Mouse (Mus musculus): Measurements from ENCODE around the gene Miga1.
A peak's percentile ranks its signal among the peaks of the same experiment; 100 is the strongest.

The Miga1 gene

DNA sequence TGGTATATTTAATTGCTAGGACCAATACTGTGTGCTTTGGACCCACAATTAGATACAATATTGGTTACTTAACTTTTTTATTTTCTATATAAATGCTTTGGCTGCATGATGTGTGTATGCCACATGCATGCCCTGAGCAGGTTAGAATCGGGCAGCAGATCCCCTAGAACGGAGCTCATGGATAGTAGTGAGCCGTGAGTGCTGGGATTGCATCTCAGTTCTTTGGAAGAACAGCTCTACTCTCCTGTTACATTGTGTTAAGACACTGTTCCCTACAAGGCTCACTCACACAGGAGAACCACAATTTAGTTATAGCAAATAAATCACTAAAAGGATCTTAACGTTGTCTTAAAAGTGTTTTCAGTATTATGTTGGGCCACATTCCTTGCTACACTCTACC, 96.9 kb downstream of the Miga1 start:
- DNase-seq (ENCODE audit: low spot score), result no peak

DNA sequence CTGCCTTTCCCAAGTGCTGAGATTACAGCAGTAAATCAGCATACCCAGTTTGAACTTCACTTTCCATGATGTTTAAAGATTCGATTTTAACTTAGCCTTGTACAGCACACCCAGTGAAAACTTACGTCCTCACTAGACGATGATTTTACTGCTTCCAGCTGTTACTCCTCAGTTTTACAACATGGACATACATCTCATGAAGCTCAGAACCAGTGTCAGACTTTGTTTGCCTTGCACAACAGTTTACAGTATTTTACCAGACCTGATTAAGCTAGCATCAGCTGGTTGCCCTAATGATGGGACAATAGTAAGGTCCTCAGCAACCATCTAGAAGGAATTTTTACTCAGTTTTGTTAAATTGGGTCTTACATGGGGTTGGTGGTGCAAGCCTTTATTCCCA, 99.1 kb downstream of the Miga1 start:
- no peak for DNase-seq (ENCODE audit: low spot score)

DNA sequence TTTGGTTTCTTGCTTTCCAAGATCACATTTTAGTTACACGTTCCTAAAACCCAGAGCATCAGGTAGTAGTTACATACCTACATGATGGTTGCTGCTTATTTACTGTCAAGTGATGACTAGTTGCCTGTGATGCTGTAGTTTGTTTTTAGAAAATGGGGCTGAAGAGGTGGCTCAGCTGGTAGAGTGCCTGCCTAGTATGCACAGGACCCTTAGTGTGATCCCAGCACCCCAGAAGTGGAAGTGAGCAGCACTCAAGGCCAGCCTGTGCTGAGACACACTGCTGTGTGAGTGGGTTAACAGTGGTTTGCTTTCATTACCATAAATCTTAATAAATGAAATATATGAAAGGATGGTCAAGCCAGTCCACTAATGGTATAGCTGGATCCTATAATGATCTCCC, 100.6 kb downstream of the Miga1 start:
- DNase-seq (ENCODE audit: low spot score), result no peak

DNA sequence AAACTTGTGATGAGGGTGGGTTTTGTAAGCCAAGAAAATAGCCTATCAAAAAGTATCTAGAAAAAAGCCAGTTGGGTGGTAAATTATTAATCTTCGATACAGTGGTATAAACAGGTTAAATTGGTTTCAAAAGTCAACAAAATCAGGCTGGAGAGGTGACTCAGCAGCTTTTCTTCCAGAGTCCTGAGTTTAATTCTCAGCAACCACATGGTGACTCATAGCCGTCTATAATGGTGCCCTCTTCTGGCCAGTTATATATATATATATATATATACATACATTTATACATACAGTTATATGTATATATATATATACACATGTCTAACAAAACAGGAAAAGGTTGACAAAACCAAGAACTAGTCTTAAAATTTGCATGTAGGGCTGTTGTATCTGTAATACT, 101.4 kb downstream of the Miga1 start:
- peak; percentile 26 for DNase-seq (ENCODE audit: low spot score)

DNA sequence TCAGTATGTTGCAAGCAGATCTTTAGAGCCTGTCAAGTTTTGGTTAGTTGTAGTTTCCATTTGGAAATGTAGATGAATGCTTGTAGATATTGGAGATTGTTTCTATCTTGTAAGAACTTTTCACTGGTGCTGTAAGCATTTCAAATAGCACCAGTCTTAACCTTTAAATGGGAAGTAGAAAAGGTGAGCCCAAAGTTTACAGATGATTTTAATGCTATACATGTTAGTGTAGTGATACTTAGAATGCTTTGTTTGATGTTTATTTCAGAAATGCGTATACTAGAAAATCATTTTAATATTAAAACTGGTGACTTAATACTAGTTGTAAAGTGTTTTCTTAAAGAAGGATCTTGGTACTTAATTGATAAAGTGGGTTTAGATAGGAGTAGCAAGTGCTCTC, 104.4 kb downstream of the Miga1 start:
- no peak for DNase-seq (ENCODE audit: low spot score)

DNA sequence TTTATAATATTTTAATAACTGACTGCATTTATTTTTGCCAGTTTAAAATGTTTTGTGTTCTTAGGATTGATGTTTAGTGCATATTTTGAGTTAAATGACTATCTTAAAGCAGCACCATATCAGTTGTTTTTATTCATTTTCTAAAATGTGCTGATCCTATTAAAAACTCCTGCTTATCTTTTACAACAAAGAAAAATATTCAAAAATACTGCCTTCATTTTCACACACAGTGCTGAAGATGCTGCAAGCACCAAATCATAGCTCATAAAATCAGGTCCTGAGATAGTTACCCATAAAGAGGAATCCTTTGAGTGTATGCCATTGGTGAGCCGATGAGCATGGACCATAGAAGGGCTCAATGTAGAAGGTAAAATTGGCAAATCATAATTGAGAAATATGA, 105.0 kb downstream of the Miga1 start:
- DNase-seq (ENCODE audit: low spot score), result no peak

DNA sequence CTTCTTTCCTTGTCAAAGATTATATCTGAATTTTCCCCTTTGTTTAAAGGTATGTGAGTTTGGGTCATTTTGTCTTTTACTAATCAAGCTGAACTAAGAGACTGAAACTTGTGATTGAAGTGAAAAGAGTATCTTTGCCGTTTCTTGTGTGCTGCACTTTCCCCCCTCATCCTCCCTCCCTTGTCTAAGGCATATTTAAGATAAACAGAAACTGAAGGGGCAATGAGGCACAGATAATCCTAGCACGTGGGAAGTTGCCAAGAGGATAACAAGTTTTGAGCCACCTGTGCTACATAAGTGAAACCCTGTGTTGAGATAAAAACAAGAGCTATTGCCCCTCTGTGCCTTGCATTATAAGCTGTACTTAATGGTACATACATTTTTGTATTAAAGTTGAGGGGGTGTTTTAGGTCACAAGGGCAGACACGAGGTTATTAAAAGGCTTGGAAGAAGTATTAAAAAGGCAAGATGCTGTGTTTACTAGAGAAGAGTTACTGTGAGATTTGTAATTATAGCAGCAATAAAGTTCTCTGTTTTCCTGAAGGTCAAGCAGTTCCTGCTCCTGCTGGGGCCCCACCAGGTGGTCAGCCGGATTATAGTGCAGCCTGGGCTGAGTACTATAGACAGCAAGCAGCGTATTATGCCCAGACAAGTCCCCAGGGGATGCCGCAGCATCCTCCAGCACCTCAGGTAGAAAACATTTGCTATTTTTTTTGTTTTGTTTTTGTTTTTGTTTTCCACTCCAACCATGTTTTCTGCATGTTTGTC, 108.7 kb downstream of the Miga1 start:
- no peak for DNase-seq (ENCODE audit: low spot score)

DNA sequence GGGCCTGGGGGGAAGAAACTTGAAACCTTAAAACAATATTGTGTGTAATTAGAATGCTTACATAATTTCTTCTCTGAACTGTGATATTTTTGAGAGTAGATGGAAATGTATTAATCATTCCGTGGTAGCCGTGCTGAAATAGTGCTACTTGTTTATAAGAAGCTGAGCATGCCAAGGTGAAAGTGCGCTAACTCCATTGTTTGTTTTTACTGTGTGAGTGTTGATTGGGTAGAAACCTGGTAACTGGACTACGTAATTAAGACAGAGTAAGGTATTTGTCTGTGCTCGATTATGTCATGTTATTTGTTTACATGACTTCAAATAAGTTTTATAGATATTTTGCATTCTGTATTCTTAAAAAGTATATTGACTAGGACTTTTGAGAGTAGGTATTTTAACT, 110.9 kb downstream of the Miga1 start:
- no peak for DNase-seq (ENCODE audit: low spot score)

DNA sequence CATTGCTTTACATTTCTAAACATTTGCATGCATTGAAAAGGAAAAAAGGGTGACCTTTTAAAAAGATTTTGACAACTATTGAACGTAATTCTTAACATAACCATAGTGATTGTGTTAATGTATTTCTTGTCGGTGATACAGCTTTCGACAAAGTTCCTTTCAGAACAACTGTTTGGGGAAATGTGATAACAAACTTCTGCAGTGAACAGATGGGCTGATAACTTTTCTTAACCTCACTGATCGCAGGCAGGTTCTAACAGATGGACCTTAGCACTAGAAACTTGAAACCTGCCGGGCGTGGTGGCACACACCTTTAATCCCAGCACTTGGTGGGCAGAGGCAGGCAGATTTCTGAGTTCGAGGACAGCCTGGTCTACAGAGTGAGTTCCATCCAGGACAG, 111.4 kb downstream of the Miga1 start:
- DNase-seq (ENCODE audit: low spot score), result no peak

DNA sequence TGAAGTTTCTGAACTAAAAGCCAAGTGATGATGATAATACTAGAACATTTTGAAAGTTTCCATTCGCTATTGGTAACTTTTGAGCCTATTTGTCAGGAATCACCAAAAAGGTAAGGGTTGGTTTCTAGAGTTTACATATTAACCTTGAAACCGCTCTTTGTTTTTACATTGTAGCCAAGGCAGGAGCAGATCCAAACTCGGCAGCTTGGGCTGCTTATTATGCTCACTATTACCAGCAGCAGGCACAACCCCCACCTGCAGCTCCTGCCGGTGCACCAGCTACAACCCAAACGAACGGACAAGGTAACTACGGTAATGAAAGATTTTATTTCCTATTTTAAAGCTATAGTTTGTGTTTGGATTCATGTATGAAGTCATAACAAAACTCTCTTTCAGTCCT, 114.3 kb downstream of the Miga1 start:
- DNase-seq (ENCODE audit: low spot score), result no peak

DNA sequence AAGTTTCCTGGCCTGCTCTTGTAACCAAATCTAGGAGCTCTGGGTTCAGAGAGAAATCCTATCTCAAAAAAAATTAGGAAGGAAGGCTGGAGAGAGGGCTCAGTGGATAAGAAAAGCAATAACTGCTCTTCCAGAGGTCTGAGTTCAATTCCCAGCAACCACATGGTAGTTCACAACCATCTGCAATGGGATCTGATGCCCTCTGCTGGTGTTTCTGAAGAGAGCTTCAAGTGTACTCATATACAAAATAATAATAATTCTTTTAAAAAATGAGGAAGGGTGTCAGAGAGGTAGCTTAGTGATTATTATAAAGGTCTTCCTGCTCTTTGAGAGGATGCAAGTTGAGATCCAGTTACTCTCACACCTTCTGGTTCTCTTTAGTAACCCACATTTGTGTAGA, 115.3 kb downstream of the Miga1 start:
- no peak for DNase-seq (ENCODE audit: low spot score)
